Mouse (Mus musculus): ENCODE results near the gene Lrrc74a.

Gene Lrrc74a

GRCm38 (mm10) chr12:86804857-86805256 lies 70.7 kb downstream of the Lrrc74a start:
- no peak for DNase-seq (ENCODE audit: low spot score)

GRCm38 (mm10) chr12:86805315-86805714 lies 71.1 kb downstream of the Lrrc74a start:
- DNase-seq (ENCODE audit: low spot score): no peak

GRCm38 (mm10) chr12:86806031-86806922 lies 72.1 kb downstream of the Lrrc74a start:
- DNase-seq (ENCODE audit: low spot score): peak; percentile 63

- peak; percentile 80 for DNase-seq (ENCODE audit: low spot score)
Observed at GRCm38 (mm10) chr12:86806923-86807794, 73.0 kb downstream of the Lrrc74a start.

GRCm38 (mm10) chr12:86807795-86808128 lies 73.6 kb downstream of the Lrrc74a start:
- DNase-seq (ENCODE audit: low spot score): no peak

- no peak for DNase-seq (ENCODE audit: low spot score)
Observed at GRCm38 (mm10) chr12:86808856-86809255, 74.7 kb downstream of the Lrrc74a start.

GRCm38 (mm10) chr12:86810040-86810439 lies 75.9 kb downstream of the Lrrc74a start:
- DNase-seq (ENCODE audit: low spot score): no peak

GRCm38 (mm10) chr12:86810725-86811444 lies 76.7 kb downstream of the Lrrc74a start:
- DNase-seq (ENCODE audit: low spot score): no peak

GRCm38 (mm10) chr12:86812782-86813181 lies 78.6 kb downstream of the Lrrc74a start:
- no peak for DNase-seq (ENCODE audit: low spot score)

All from MN1 (cell line).